Comparison of ENCODE assay signal across 9 mouse cellular contexts in genomic region chr8:120176605-120177004, GRCm38 (mm10). TPM values are rescaled to one million over a fixed set of nuclear protein-coding genes. Genes with fewer than 3 reads are reported as not detected.
DNase-seq lines count a peak whose midpoint lies in the region; ATAC-seq and TF ChIP-seq lines count a peak whose summit lies in the region.
"Had no signal": no experiment of that assay in that cellular context is flagged by ENCODE, and none has a peak within 500 bp of the region (broad histone marks: within the 10 kb centered on the region; RNA-seq: fewer than 3 reads in every experiment).

No protein-coding gene starts in this region.

- peak; percentile 15; the same call in 1 of the 2 replicates for TF ChIP-seq CTCF in lung, embryonic 14.5 days (IDR thresholded peaks at IDR 0.05; ENCODE audit: low read depth)
- TF ChIP-seq CTCF in kidney, adult 2 months (conservative IDR thresholded peaks at IDR 0.05; ENCODE audit: insufficient read depth, insufficient read length, low read depth, low read length) = no peak

- peaks cover 16% of the 10 kb centered on the region; the same call in 1 of the 2 replicates for H3K4me1 ChIP-seq in lung, embryonic 14.5 days (ENCODE audit: insufficient read depth)
- H3K4me1 ChIP-seq in forebrain, embryonic 13.5 days = peaks cover 43% of the 10 kb centered on the region
- peaks cover 39% of the 10 kb centered on the region for H3K4me1 ChIP-seq in limb, embryonic 13.5 days
- peaks cover 26% of the 10 kb centered on the region for H3K4me1 ChIP-seq in stomach, embryonic 14.5 days (ENCODE audit: control insufficient read depth, insufficient read depth, low read length)
- no peaks in the 10 kb centered on the region for H3K4me1 ChIP-seq in kidney, adult 2 months (ENCODE audit: control insufficient read depth, insufficient read depth, low read length)

- ATAC-seq in lung, embryonic 14.5 days (ENCODE audit: insufficient read depth) = no peak
- peak; percentile 9; the same call in 1 of the 2 replicates for ATAC-seq in forebrain, embryonic 13.5 days
- no peak for ATAC-seq in limb, embryonic 13.5 days (ENCODE audit: low FRiP score, low read depth)
- ATAC-seq in stomach, embryonic 14.5 days (ENCODE audit: insufficient number of reproducible peaks, insufficient read depth, low FRiP score, low read depth) = no peak
- ATAC-seq: activated CD4-positive, CD25-positive, alpha-beta regulatory T cell, adult 4 months had no signal

- WGBS in lung, embryonic 14.5 days = 29% methylated on average over 4 of the region's 4 CpGs
- WGBS in forebrain, embryonic 13.5 days = 4% methylated on average over 4 of the region's 4 CpGs
- WGBS in limb, embryonic 13.5 days = 24% methylated on average over 4 of the region's 4 CpGs
- WGBS in stomach, embryonic 14.5 days = 37% methylated on average over 4 of the region's 4 CpGs
- 69% methylated on average over 4 of the region's 4 CpGs for WGBS in kidney, adult 2 months

- no peak for TF ChIP-seq POLR2A in kidney, adult 2 months (IDR thresholded peaks at IDR 0.05; ENCODE audit: low read depth, low read length)

- H3K9me3 ChIP-seq in lung, embryonic 14.5 days (ENCODE audit: low read depth, low read length) = no peaks in the 10 kb centered on the region
- H3K9me3 ChIP-seq in forebrain, embryonic 13.5 days (replicated peaks) = no peaks in the 10 kb centered on the region
- no peaks in the 10 kb centered on the region for H3K9me3 ChIP-seq in limb, embryonic 13.5 days
- H3K9me3 ChIP-seq in stomach, embryonic 14.5 days (ENCODE audit: control insufficient read depth, low read depth, low read length) = no peaks in the 10 kb centered on the region

- no peak overlapping the region for H3K4me2 ChIP-seq in lung, embryonic 14.5 days
- H3K4me2 ChIP-seq in forebrain, embryonic 13.5 days = peak overlapping the region; percentile 53
- 0 out of 2 replicates have a peak overlapping the region, but pooled peaks have one; percentile 55 for H3K4me2 ChIP-seq in limb, embryonic 13.5 days (replicated peaks)
- no peak overlapping the region for H3K4me2 ChIP-seq in stomach, embryonic 14.5 days (replicated peaks; ENCODE audit: low read depth, low read length)

- no peak overlapping the region for H3K27ac ChIP-seq in lung, embryonic 14.5 days (ENCODE audit: low read depth)
- H3K27ac ChIP-seq in forebrain, embryonic 13.5 days = peak overlapping the region; percentile 78
- no peak overlapping the region; the same call in 1 of the 2 replicates for H3K27ac ChIP-seq in limb, embryonic 13.5 days
- H3K27ac ChIP-seq in stomach, embryonic 14.5 days (ENCODE audit: low read length) = peak overlapping the region; percentile 18; the same call in 1 of the 2 replicates
- H3K27ac ChIP-seq in kidney, adult 2 months (ENCODE audit: insufficient read depth, low read depth, low read length) = no peak overlapping the region

- H3K36me3 ChIP-seq in lung, embryonic 14.5 days (ENCODE audit: insufficient read depth) = no peaks in the 10 kb centered on the region
- no peaks in the 10 kb centered on the region for H3K36me3 ChIP-seq in forebrain, embryonic 13.5 days (ENCODE audit: poor library complexity, severe bottlenecking)
- H3K36me3 ChIP-seq in limb, embryonic 13.5 days = no peaks in the 10 kb centered on the region
- no peaks in the 10 kb centered on the region for H3K36me3 ChIP-seq in stomach, embryonic 14.5 days (ENCODE audit: control insufficient read depth, insufficient read depth, low read length)
- H3K36me3 ChIP-seq in kidney, adult 2 months (ENCODE audit: control insufficient read depth, insufficient read depth, low read length) = no peaks in the 10 kb centered on the region

- H3K9ac ChIP-seq in lung, embryonic 14.5 days = no peak overlapping the region
- no peak overlapping the region for H3K9ac ChIP-seq in forebrain, embryonic 13.5 days
- H3K9ac ChIP-seq in limb, embryonic 13.5 days = 0 out of 2 replicates have a peak overlapping the region, but pooled peaks have one; percentile 20
- H3K9ac ChIP-seq in stomach, embryonic 14.5 days (replicated peaks; ENCODE audit: low read depth, low read length) = no peak overlapping the region

- DNase-seq in lung, embryonic 14.5 days = no peak
- no peak for DNase-seq in lung, postnatal 36 days
- DNase-seq in urinary bladder, postnatal 10 days (ENCODE audit: low spot score) = no peak
- DNase-seq in layer of hippocampus, adult 11-12 months (ENCODE audit: low spot score) = no peak
- no peak for DNase-seq in kidney, adult 2 months

- no peak overlapping the region for H3K4me3 ChIP-seq in lung, embryonic 14.5 days (ENCODE audit: low read depth, low read length)
- no peak overlapping the region for H3K4me3 ChIP-seq in forebrain, embryonic 13.5 days
- H3K4me3 ChIP-seq in limb, embryonic 13.5 days = no peak overlapping the region
- no peak overlapping the region for H3K4me3 ChIP-seq in stomach, embryonic 14.5 days (ENCODE audit: low read depth, low read length)
- H3K4me3 ChIP-seq in kidney, adult 2 months (ENCODE audit: insufficient read depth, low read depth, low read length) = no peak overlapping the region

- no peaks in the 10 kb centered on the region; the same call in 1 of the 2 replicates for H3K27me3 ChIP-seq in lung, embryonic 14.5 days (ENCODE audit: insufficient read depth, low read length)
- peaks cover 14% of the 10 kb centered on the region; the same call in 1 of the 2 replicates for H3K27me3 ChIP-seq in forebrain, embryonic 13.5 days
- H3K27me3 ChIP-seq in limb, embryonic 13.5 days = peaks cover 42% of the 10 kb centered on the region
- H3K27me3 ChIP-seq in stomach, embryonic 14.5 days (ENCODE audit: control insufficient read depth, insufficient read depth, low read length) = no peaks in the 10 kb centered on the region
- no peaks in the 10 kb centered on the region; the same call in 1 of the 2 replicates for H3K27me3 ChIP-seq in kidney, adult 2 months (replicated peaks; ENCODE audit: control insufficient read depth, insufficient read depth, low read length)

RNA-seq across cellular contexts. Expression of gene Fam92b, which starts 0.7 kb away (rescaled TPM):
- not detected in 2 replicates for polyA plus RNA-seq in lung, embryonic 14.5 days (2014; fragmentation: Nextera tagmentation; extraction: Ambion mirVana)
- polyA plus RNA-seq in forebrain, embryonic 13.5 days (2015; fragmentation: Nextera tagmentation; extraction: Ambion mirVana) = 1.4 and 1.9 TPM in 2 replicates
- not detected in 2 replicates for polyA plus RNA-seq in limb, embryonic 13.5 days (2015; fragmentation: Nextera tagmentation; extraction: Ambion mirVana)
- 1.2 and 2.0 TPM in 2 replicates for polyA plus RNA-seq in stomach, embryonic 14.5 days (2014; fragmentation: Nextera tagmentation; extraction: Ambion mirVana)
- not detected in 2 replicates for polyA plus RNA-seq in kidney, adult 2 months (2012; rRNA removed)
- polyA plus RNA-seq: activated CD4-positive, CD25-positive, alpha-beta regulatory T cell, adult 4 months had no signal

RNA-seq across cellular contexts. Expression of gene Gse1, which starts 51.7 kb away (rescaled TPM):
- 12.7 and 14.3 TPM in 2 replicates for polyA plus RNA-seq in lung, embryonic 14.5 days (2014; fragmentation: Nextera tagmentation; extraction: Ambion mirVana)
- 24.0 and 24.9 TPM in 2 replicates for polyA plus RNA-seq in forebrain, embryonic 13.5 days (2015; fragmentation: Nextera tagmentation; extraction: Ambion mirVana)
- polyA plus RNA-seq in limb, embryonic 13.5 days (2015; fragmentation: Nextera tagmentation; extraction: Ambion mirVana) = 6.9 and 7.1 TPM in 2 replicates
- 11.1 and 11.6 TPM in 2 replicates for polyA plus RNA-seq in stomach, embryonic 14.5 days (2014; fragmentation: Nextera tagmentation; extraction: Ambion mirVana)
- polyA plus RNA-seq in kidney, adult 2 months (2012; rRNA removed) = 14.8 and 15.6 TPM in 2 replicates

Comparison
In these comparisons a context has a peak if more than half of its experiments do, and no peak if none do; other contexts are left out.
1. H3K27ac ChIP-seq: peak in forebrain, embryonic 13.5 days (single experiment) and stomach, embryonic 14.5 days (single experiment); none in lung, embryonic 14.5 days (single experiment), limb, embryonic 13.5 days (single experiment) and kidney, adult 2 months (single experiment).
2. H3K4me2 ChIP-seq: peak in forebrain, embryonic 13.5 days (single experiment) and limb, embryonic 13.5 days (single experiment); none in lung, embryonic 14.5 days (single experiment) and stomach, embryonic 14.5 days (single experiment).